Mouse (Mus musculus) liver, adult 2 months (tissue): ENCODE data around the gene Smad3. TPM values are rescaled to one million over a fixed set of nuclear protein-coding genes. Genes with fewer than 3 reads are reported as not detected.

Experiments used
- DNase-seq: peaks from one replicate; pipeline ENCODE4 v3.0.0-alpha.2; 2011; ENCODE audit warnings: low read depth, low spot score; ENCODE audit errors: extremely low read depth
- H3K27ac ChIP-seq: fragments of 200-500 bp; replicated peaks from 2 replicates; pipeline ENCODE4 v1.5.1; 2012; ENCODE audit warnings: low read depth, mild to moderate bottlenecking, control low read depth, inconsistent platforms, low read length; ENCODE audit not compliant: insufficient read depth
- H3K27me3 ChIP-seq: fragments of 200-500 bp; 2 replicates; pipeline ENCODE4 v1.6.1; 2012; ENCODE audit warnings: mild to moderate bottlenecking, moderate library complexity, low read length, inconsistent platforms; ENCODE audit not compliant: control insufficient read depth, insufficient read depth
- H3K36me3 ChIP-seq: fragments of 200-500 bp; 2 replicates; pipeline ENCODE4 v1.6.1; 2012; ENCODE audit warnings: low read length, inconsistent platforms; ENCODE audit not compliant: control insufficient read depth, insufficient read depth
- H3K4me1 ChIP-seq: fragments of 200-500 bp; 2 replicates; pipeline ENCODE4 v1.6.1; 2011; ENCODE audit warnings: low read length; ENCODE audit not compliant: control insufficient read depth, insufficient read depth
- H3K4me3 ChIP-seq: fragments of 200-500 bp; 2 replicates; pipeline ENCODE4 v1.5.1; 2011; ENCODE audit warnings: low read depth, mild to moderate bottlenecking, control low read depth, low read length, moderate library complexity; ENCODE audit not compliant: insufficient read depth
- H3K79me2 ChIP-seq: fragments of 200-500 bp; 2 replicates; pipeline ENCODE4 v1.6.1; 2012; ENCODE audit warnings: inconsistent platforms, mild to moderate bottlenecking, low read length, moderate library complexity; ENCODE audit not compliant: control insufficient read depth, insufficient read depth
- H3K9ac ChIP-seq: fragments of 200-500 bp; 2 replicates; pipeline ENCODE4 v1.6.1; 2012; ENCODE audit warnings: low read depth, mild to moderate bottlenecking, control low read depth, inconsistent platforms, low read length
- CTCF ChIP-seq: fragments of 200-500 bp; IDR thresholded peaks from 2 replicates; pipeline ENCODE4 v1.5.1; 2011; ENCODE audit warnings: low read depth, low read length, control low read depth
- POLR2A ChIP-seq: fragments of 200-500 bp; IDR thresholded peaks from 2 replicates; pipeline ENCODE4 v1.6.1; 2011; ENCODE audit warnings: low read length, control low read depth; ENCODE audit not compliant: insufficient read depth; ENCODE audit errors: extremely low read depth
- WGBS: fragments of 180-500 bp; shearing (Covaris S2); methylation state at CpG from one replicate; pipeline ENCODE4 v1.1.7; 2018; 5-methylcytosine and 5-hydroxymethylcytosine counted together
- polyA plus RNA-seq: library from polyadenylated mRNA; depleted of rRNA; stranded (reverse); fragments of >200 nt; gene quantifications from 2 replicates; pipeline ENCODE4 v1.2.3, GENCODE M21; 2012
- total RNA-seq: library from RNA; depleted of rRNA; stranded (reverse); fragments of >200 nt; gene quantifications from 2 replicates; pipeline ENCODE4 v1.2.3, GENCODE M21; 2014

The Smad3 gene
- total and polyA plus RNA-seq, 2 experiments: 5.7 to 8.9 TPM

DNA sequence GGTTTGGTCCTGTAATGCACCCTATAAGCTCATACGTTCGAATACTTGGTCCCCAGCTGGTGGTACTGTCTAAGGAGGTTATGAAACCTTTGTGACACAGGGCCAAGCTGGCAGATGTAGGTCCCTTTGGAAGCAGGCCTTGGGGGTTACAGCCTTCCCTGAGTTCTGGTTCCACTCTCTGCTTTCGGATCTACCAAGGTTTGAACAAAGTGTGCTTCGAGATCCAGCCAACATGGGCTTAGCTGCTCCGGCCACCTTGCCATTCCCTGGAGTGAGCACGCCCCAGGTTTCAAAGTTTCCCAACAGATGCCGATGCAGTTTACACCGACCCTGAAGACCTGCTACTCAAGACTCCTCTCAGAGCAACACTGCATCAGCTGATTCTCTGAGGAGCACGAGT is 99.4 kb downstream of the Smad3 start:
- Histone ChIP-seq H3K27ac (no peak overlapping the region), H3K9ac (no peak overlapping the region), H3K36me3 (no peaks in the 10 kb centered on the region; the same call in 1 of the 2 replicates), H3K4me3 (no peak overlapping the region), H3K79me2 (no peaks in the 10 kb centered on the region), H3K4me1 (peaks cover 2% of the 10 kb centered on the region; the same call in 1 of the 2 replicates), H3K27me3 (no peaks in the 10 kb centered on the region)
- TF ChIP-seq POLR2A (no peak), CTCF (no peak)
- no peak for DNase-seq
- WGBS: 92% methylated on average over 9 of the region's 9 CpGs

DNA sequence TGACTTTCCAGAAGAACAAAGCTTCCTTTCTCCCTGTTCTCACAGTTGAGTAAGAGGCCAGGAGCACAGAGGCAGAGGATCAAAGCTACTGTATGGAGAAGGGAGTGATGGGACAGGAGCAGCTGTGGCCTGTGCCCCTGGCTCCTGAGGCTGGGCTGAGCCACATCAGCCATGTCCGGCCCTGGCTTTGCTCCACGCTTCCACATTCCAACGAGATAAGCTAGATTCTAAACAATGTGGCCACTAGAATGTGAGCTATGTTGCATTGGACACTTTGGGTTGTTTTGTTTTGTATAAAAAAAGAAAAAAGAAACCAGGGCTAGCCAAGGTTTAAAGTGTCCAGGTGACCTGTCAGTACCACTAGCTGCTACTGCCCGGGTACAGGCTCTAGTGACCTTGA is 100.6 kb downstream of the Smad3 start:
- Histone ChIP-seq H3K36me3 (no peaks in the 10 kb centered on the region; the same call in 1 of the 2 replicates), H3K27ac (no peak overlapping the region)
- WGBS: 43% methylated on average over 4 of the region's 4 CpGs

DNA sequence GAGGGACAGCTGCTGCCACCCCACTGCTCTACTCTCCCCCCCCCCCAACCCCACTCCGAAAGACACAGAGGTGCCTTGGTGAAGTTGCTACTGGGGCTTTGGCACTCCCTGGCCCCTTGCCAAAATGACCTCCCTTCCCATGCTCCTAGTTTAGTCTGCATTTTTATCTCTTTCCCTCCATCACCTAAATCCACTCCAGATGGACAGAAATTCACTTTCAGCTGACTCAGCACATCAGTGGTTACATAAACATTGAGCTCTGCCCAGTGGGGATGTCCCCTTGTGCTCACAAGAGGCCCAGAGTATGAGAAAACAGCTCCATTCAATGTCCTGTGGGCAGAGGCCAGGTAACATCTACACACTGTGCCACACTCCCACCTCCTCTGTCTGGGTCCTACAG is 102.7 kb downstream of the Smad3 start:
- H3K4me3 ChIP-seq: no peak overlapping the region
- no peaks in the 10 kb centered on the region for H3K79me2 ChIP-seq
- no peak for DNase-seq
- peaks cover 3% of the 10 kb centered on the region; the same call in 1 of the 2 replicates for H3K36me3 ChIP-seq
- H3K27me3 ChIP-seq: no peaks in the 10 kb centered on the region
- TF ChIP-seq CTCF (no peak), POLR2A (no peak)
- no peak overlapping the region for H3K27ac ChIP-seq
- no peak overlapping the region for H3K9ac ChIP-seq
- H3K4me1 ChIP-seq: no peaks in the 10 kb centered on the region
- 94% methylated on average over 1 of the region's 1 CpGs for WGBS

More for the DNA sequence above, 100.6 kb downstream of the Smad3 start:
- H3K27me3 ChIP-seq: no peaks in the 10 kb centered on the region
- no peaks in the 10 kb centered on the region for H3K4me1 ChIP-seq
- no peak for TF ChIP-seq CTCF
- TF ChIP-seq POLR2A: no peak
- no peak overlapping the region for H3K9ac ChIP-seq
- no peak overlapping the region for H3K4me3 ChIP-seq
- no peaks in the 10 kb centered on the region for H3K79me2 ChIP-seq
- DNase-seq: no peak

DNA sequence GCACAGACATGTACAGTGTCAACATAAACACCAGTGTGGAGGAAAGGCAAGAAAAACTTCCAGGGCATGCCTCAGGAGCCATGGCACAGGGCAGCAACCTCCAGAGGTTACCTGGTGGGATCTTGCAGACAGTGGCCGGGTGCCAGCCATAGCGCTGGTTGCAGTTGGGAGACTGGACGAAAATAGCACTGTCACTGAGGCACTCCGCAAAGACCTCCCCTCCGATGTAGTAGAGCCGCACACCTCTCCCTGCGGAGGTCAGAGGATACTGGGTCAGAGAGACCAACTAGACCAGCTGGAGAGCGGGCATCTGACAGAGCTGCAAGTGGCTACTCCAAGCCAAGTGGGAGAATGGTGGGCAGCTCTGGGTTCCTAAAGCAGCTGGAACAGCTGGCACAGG is 103.2 kb downstream of the Smad3 start:
- Histone ChIP-seq H3K27me3 (no peaks in the 10 kb centered on the region), H3K79me2 (no peaks in the 10 kb centered on the region), H3K36me3 (peaks cover 3% of the 10 kb centered on the region; the same call in 1 of the 2 replicates), H3K27ac (no peak overlapping the region), H3K4me1 (no peaks in the 10 kb centered on the region), H3K4me3 (no peak overlapping the region), H3K9ac (no peak overlapping the region)
- no peak for DNase-seq
- TF ChIP-seq CTCF (no peak), POLR2A (no peak)
- WGBS: 97% methylated on average over 8 of the region's 8 CpGs

DNA sequence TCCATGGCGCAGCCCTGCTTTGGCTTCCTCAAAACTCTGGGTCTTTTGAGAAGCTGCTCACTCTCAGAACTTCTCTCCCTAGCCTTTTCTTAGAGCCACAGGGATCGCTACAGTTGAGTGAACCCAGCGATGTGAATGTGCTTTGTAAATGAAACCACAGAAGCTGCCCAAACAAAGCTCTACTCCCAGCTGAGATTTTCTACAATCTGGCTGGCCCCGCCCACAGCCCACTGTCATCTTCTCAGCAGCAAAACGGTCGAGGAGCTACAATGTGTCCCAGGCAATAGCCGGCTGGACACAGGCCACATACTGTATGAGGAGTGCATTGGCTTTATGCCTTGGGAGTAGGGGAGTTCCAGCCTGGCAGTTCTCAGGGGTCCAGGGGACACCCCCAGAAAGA is 104.1 kb downstream of the Smad3 start:
- TF ChIP-seq POLR2A: no peak
- TF ChIP-seq CTCF: no peak
- Histone ChIP-seq H3K79me2 (no peaks in the 10 kb centered on the region), H3K4me3 (no peak overlapping the region), H3K36me3 (peaks cover 9% of the 10 kb centered on the region; the same call in 1 of the 2 replicates), H3K4me1 (no peaks in the 10 kb centered on the region), H3K27me3 (no peaks in the 10 kb centered on the region), H3K9ac (no peak overlapping the region), H3K27ac (no peak overlapping the region)
- 73% methylated on average over 7 of the region's 7 CpGs for WGBS
- no peak for DNase-seq

DNA sequence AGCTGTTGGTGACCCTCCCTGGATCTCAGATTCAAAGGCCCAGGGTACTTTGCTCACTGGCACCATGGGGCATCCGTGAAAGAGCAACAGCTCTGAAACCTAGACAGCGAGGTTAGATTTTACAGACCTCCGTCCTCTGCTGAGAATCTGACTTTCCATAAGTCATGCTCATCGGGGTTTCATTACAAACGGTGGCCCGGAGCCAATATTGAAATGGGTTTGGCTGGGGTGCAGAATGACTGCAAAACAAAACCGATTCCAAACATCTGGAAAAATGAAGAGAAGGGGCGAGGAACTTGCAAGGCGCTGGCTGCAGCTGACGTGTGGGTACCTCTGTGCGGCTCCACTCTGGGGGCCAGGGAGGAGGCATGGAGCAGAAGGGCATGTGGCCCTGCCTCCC is 106.2 kb downstream of the Smad3 start:
- Histone ChIP-seq H3K36me3 (peaks cover 9% of the 10 kb centered on the region; the same call in 1 of the 2 replicates), H3K27ac (no peak overlapping the region), H3K4me1 (no peaks in the 10 kb centered on the region; the same call in 1 of the 2 replicates), H3K4me3 (no peak overlapping the region), H3K27me3 (no peaks in the 10 kb centered on the region), H3K79me2 (no peaks in the 10 kb centered on the region), H3K9ac (no peak overlapping the region)
- TF ChIP-seq POLR2A: no peak
- no peak for TF ChIP-seq CTCF
- DNase-seq: no peak
- WGBS: 78% methylated on average over 11 of the region's 11 CpGs
